Mouse (Mus musculus) MEL (cell line): ENCODE data around the gene Zzz3. TPM values are rescaled to one million over a fixed set of nuclear protein-coding genes. Genes with fewer than 3 reads are reported as not detected.

Experiments
- DNase-seq: peaks from one replicate; pipeline ENCODE4 v3.0.0; 2011; ENCODE audit warnings: low read depth, low spot score
- H3K27ac ChIP-seq: 2 replicates; pipeline ENCODE4 v1.5.1; 2012; ENCODE audit warnings: low read depth, mild to moderate bottlenecking, control low read depth, low read length, moderate library complexity; ENCODE audit not compliant: control insufficient read depth
- H3K27me3 ChIP-seq, 2 experiments: fragments of 150-350 bp in 1 of 2; sonication (generic) in 1 of 2; 2 replicates each; pipeline ENCODE4 v1.6.1; 2012; ENCODE audit warnings: low read length in 2 of 2, mild to moderate bottlenecking in 2 of 2, improper control_type of control experiment in 1 of 2, moderate library complexity in 1 of 2; ENCODE audit not compliant: insufficient read depth in 2 of 2, control insufficient read depth in 1 of 2
- H3K36me3 ChIP-seq, 2 experiments: 2 replicates each; pipeline ENCODE4 v1.6.1; 2012 to 2014; ENCODE audit warnings: low read length in 2 of 2, improper control_type of control experiment in 1 of 2, inconsistent platforms in 1 of 2, mild to moderate bottlenecking in 1 of 2; ENCODE audit not compliant: insufficient read depth in 2 of 2, control insufficient read depth in 1 of 2
- H3K4me1 ChIP-seq, 2 experiments: fragments of 150-350 bp in 1 of 2; sonication (generic) in 1 of 2; 2 replicates each; pipeline ENCODE4 v1.6.1; 2012; ENCODE audit warnings: low read length in 2 of 2, improper control_type of control experiment in 1 of 2, mild to moderate bottlenecking in 1 of 2; ENCODE audit not compliant: insufficient read depth in 2 of 2, control insufficient read depth in 1 of 2
- H3K4me3 ChIP-seq, 2 experiments: fragments of 150-350 bp in 1 of 2; sonication (generic) in 1 of 2; 2 replicates each; pipeline ENCODE4 v1.5.1; 2012; ENCODE audit warnings: low read depth in 2 of 2, low read length in 2 of 2, mild to moderate bottlenecking in 2 of 2, moderate library complexity in 2 of 2, control low read depth in 1 of 2, improper control_type of control experiment in 1 of 2; ENCODE audit not compliant: control insufficient read depth in 1 of 2, insufficient read depth in 1 of 2
- H3K79me2 ChIP-seq: 2 replicates; pipeline ENCODE4 v1.6.1; 2012; ENCODE audit warnings: mild to moderate bottlenecking, low read length, moderate library complexity; ENCODE audit not compliant: control insufficient read depth, poor library complexity, insufficient read depth
- H3K9ac ChIP-seq: 2 replicates; pipeline ENCODE4 v1.6.1; 2012; ENCODE audit warnings: low read depth, mild to moderate bottlenecking, control low read depth, low read length, moderate library complexity; ENCODE audit not compliant: control insufficient read depth, poor library complexity, severe bottlenecking
- H3K9me3 ChIP-seq: fragments of 150-350 bp; sonication (generic); replicated peaks from 2 replicates; pipeline ENCODE4 v1.6.1; 2012; ENCODE audit warnings: mild to moderate bottlenecking, low read length, improper control_type of control experiment, moderate library complexity; ENCODE audit not compliant: insufficient read depth
- BHLHE40 ChIP-seq: IDR thresholded peaks from 2 replicates; pipeline ENCODE4 v1.6.1; 2012; ENCODE audit warnings: low read depth, mild to moderate bottlenecking, inconsistent platforms, low read length, improper control_type of control experiment, borderline replicate concordance
- CHD1 ChIP-seq: IDR thresholded peaks from 2 replicates; pipeline ENCODE4 v1.6.1; 2012; ENCODE audit warnings: low read depth, mild to moderate bottlenecking, inconsistent platforms, low read length, improper control_type of control experiment
- CHD2 ChIP-seq: IDR thresholded peaks from 2 replicates; pipeline ENCODE4 v1.6.1; 2011; ENCODE audit warnings: low read length, improper control_type of control experiment
- E2F4 ChIP-seq: IDR thresholded peaks from 2 replicates; pipeline ENCODE4 v1.6.1; 2011; ENCODE audit warnings: low read depth, low read length, improper control_type of control experiment, borderline replicate concordance
- ELF1 ChIP-seq: IDR thresholded peaks from 2 replicates; pipeline ENCODE4 v1.6.1; 2014; ENCODE audit warnings: low read depth, mild to moderate bottlenecking, inconsistent platforms, low read length, improper control_type of control experiment, moderate library complexity
- EP300 ChIP-seq, 2 experiments: IDR thresholded peaks; 2 replicates each; pipeline ENCODE4 v1.6.1; 2011; ENCODE audit warnings: improper control_type of control experiment in 2 of 2, low read length in 2 of 2, low read depth in 1 of 2, mild to moderate bottlenecking in 1 of 2
- ETS1 ChIP-seq: IDR thresholded peaks from 2 replicates; pipeline ENCODE4 v1.6.1; 2012; ENCODE audit warnings: low read depth, mild to moderate bottlenecking, inconsistent platforms, low read length, improper control_type of control experiment, moderate library complexity
- GABPA ChIP-seq: IDR thresholded peaks from 2 replicates; pipeline ENCODE4 v1.6.1; 2012; ENCODE audit warnings: low read depth, mild to moderate bottlenecking, inconsistent platforms, low read length, improper control_type of control experiment, moderate library complexity
- HCFC1 ChIP-seq: IDR thresholded peaks from 2 replicates; pipeline ENCODE4 v1.6.1; 2012; ENCODE audit warnings: low read depth, mild to moderate bottlenecking, inconsistent platforms, low read length, improper control_type of control experiment, moderate library complexity
- JUND ChIP-seq: IDR thresholded peaks from 2 replicates; pipeline ENCODE4 v1.6.1; 2011; ENCODE audit warnings: low read depth, mild to moderate bottlenecking, improper control_type of control experiment, low read length
- KAT2A ChIP-seq: conservative IDR thresholded peaks from 2 replicates; pipeline ENCODE4 v1.6.1; 2012; ENCODE audit warnings: low read depth, low read length, improper control_type of control experiment, inconsistent platforms
- MAFK ChIP-seq: IDR thresholded peaks from 2 replicates; pipeline ENCODE4 v1.6.1; 2011; ENCODE audit warnings: low read depth, mild to moderate bottlenecking, low read length, improper control_type of control experiment, borderline replicate concordance
- MAX ChIP-seq: IDR thresholded peaks from 2 replicates; pipeline ENCODE4 v1.6.1; 2011; ENCODE audit warnings: low read length, improper control_type of control experiment
- MAZ ChIP-seq: IDR thresholded peaks from 2 replicates; pipeline ENCODE4 v1.6.1; 2012; ENCODE audit warnings: low read depth, mild to moderate bottlenecking, inconsistent platforms, low read length, improper control_type of control experiment
- MEF2A ChIP-seq: IDR thresholded peaks from 2 replicates; pipeline ENCODE4 v1.6.1; 2014; ENCODE audit warnings: low read depth, mild to moderate bottlenecking, inconsistent platforms, low read length, improper control_type of control experiment; ENCODE audit not compliant: poor library complexity, insufficient replicate concordance, severe bottlenecking; ENCODE audit errors: extremely low read depth
- MXI1 ChIP-seq: IDR thresholded peaks from 2 replicates; pipeline ENCODE4 v1.6.1; 2011; ENCODE audit warnings: mild to moderate bottlenecking, low read depth, low read length, improper control_type of control experiment
- MYC ChIP-seq: IDR thresholded peaks from 2 replicates; pipeline ENCODE4 v1.6.1; 2011; ENCODE audit warnings: low read depth, mild to moderate bottlenecking, low read length, improper control_type of control experiment, moderate library complexity
- NELFE ChIP-seq: IDR thresholded peaks from 2 replicates; pipeline ENCODE4 v1.6.1; 2011; ENCODE audit warnings: low read depth, low read length, improper control_type of control experiment
- NRF1 ChIP-seq: IDR thresholded peaks from 2 replicates; pipeline ENCODE4 v1.6.1; 2014; ENCODE audit warnings: low read depth, mild to moderate bottlenecking, inconsistent platforms, low read length, improper control_type of control experiment, moderate library complexity; ENCODE audit not compliant: poor library complexity, insufficient read depth, severe bottlenecking
- POLR2A ChIP-seq, 2 experiments: IDR thresholded peaks; 2 replicates each; pipeline ENCODE4 v1.6.1; 2011 to 2012; ENCODE audit warnings: low read length in 2 of 2, mild to moderate bottlenecking in 2 of 2, control low read depth in 1 of 2, improper control_type of control experiment in 1 of 2, low read depth in 1 of 2, moderate library complexity in 1 of 2; ENCODE audit not compliant: control insufficient read depth in 1 of 2, insufficient read depth in 1 of 2, poor library complexity in 1 of 2
- POLR2AphosphoS2 ChIP-seq: IDR thresholded peaks from 2 replicates; pipeline ENCODE4 v1.6.1; 2011; ENCODE audit warnings: low read length, improper control_type of control experiment
- POLR2AphosphoS5 ChIP-seq: IDR thresholded peaks from 2 replicates; pipeline ENCODE4 v1.6.1; 2012; ENCODE audit warnings: low read depth, borderline replicate concordance, mild to moderate bottlenecking, inconsistent platforms, low read length, moderate library complexity, mixed read lengths
- RAD21 ChIP-seq: IDR thresholded peaks from 2 replicates; pipeline ENCODE4 v1.6.1; 2011; ENCODE audit warnings: mild to moderate bottlenecking, low read depth, low read length, improper control_type of control experiment
- RCOR1 ChIP-seq: IDR thresholded peaks from 2 replicates; pipeline ENCODE4 v1.6.1; 2012; ENCODE audit warnings: low read depth, mild to moderate bottlenecking, inconsistent platforms, low read length, improper control_type of control experiment
- SIN3A ChIP-seq: IDR thresholded peaks from 2 replicates; pipeline ENCODE4 v1.6.1; 2012; ENCODE audit warnings: low read length, improper control_type of control experiment, inconsistent platforms
- SMC3 ChIP-seq: IDR thresholded peaks from 2 replicates; pipeline ENCODE4 v1.6.1; 2011; ENCODE audit warnings: low read depth, low read length, improper control_type of control experiment
- TAL1 ChIP-seq: IDR thresholded peaks from 2 replicates; pipeline ENCODE4 v1.6.1; 2012; ENCODE audit warnings: mild to moderate bottlenecking, inconsistent platforms, low read length, moderate library complexity, mixed read lengths
- TBP ChIP-seq: IDR thresholded peaks from 2 replicates; pipeline ENCODE4 v1.8.0; 2011; ENCODE audit warnings: low read depth, low read length, improper control_type of control experiment
- TCF12 ChIP-seq: IDR thresholded peaks from 2 replicates; pipeline ENCODE4 v1.6.1; 2014; ENCODE audit warnings: low read depth, mild to moderate bottlenecking, inconsistent platforms, low read length, improper control_type of control experiment, moderate library complexity
- UBTF ChIP-seq: IDR thresholded peaks from 2 replicates; pipeline ENCODE4 v1.6.1; 2012; ENCODE audit warnings: low read depth, mild to moderate bottlenecking, inconsistent platforms, low read length, improper control_type of control experiment, moderate library complexity, borderline replicate concordance; ENCODE audit not compliant: insufficient read depth
- USF1 ChIP-seq: IDR thresholded peaks from 2 replicates; pipeline ENCODE4 v1.6.1; 2014; ENCODE audit warnings: low read depth, mild to moderate bottlenecking, inconsistent platforms, low read length, improper control_type of control experiment, moderate library complexity
- USF2 ChIP-seq, 2 experiments: IDR thresholded peaks; 2 replicates each; pipeline ENCODE4 v1.6.1; 2011 to 2012; ENCODE audit warnings: improper control_type of control experiment in 2 of 2, low read length in 2 of 2, borderline replicate concordance in 1 of 2, inconsistent platforms in 1 of 2, low read depth in 1 of 2, mild to moderate bottlenecking in 1 of 2; ENCODE audit not compliant: insufficient read depth in 1 of 2
- ZC3H11A ChIP-seq: IDR thresholded peaks from 2 replicates; pipeline ENCODE4 v1.6.1; 2012; ENCODE audit warnings: low read depth, mild to moderate bottlenecking, inconsistent platforms, low read length, improper control_type of control experiment
- ZKSCAN1 ChIP-seq: IDR thresholded peaks from 2 replicates; pipeline ENCODE4 v1.6.1; 2012; ENCODE audit warnings: low read depth, mild to moderate bottlenecking, inconsistent platforms, low read length, improper control_type of control experiment, moderate library complexity
- ZMIZ1 ChIP-seq: IDR thresholded peaks from 2 replicates; pipeline ENCODE4 v1.6.1; 2012; ENCODE audit warnings: low read depth, mild to moderate bottlenecking, inconsistent platforms, low read length, improper control_type of control experiment, moderate library complexity
- ZNF384 ChIP-seq: IDR thresholded peaks from 2 replicates; pipeline ENCODE4 v1.6.1; 2012; ENCODE audit warnings: low read depth, mild to moderate bottlenecking, inconsistent platforms, low read length, improper control_type of control experiment
- polyA plus RNA-seq, 2 experiments: library from polyadenylated mRNA; stranded (reverse) in 1 of 2; unstranded in 1 of 2; fragments of >175 nt in 1 of 2; fragments of >200 nt in 1 of 2; gene quantifications; 2 replicates each; pipeline versions ENCODE4 v1.2.1 to v1.2.4; 2012; ENCODE audit warnings: low replicate concordance in 2 of 2, low read depth in 1 of 2; ENCODE audit not compliant: insufficient read length in 2 of 2, insufficient read depth in 1 of 2, missing spikeins in 1 of 2
- total RNA-seq: library from RNA; depleted of rRNA; stranded (reverse); fragments of 300-350 nt; gene quantifications from 2 replicates; pipeline ENCODE4 v1.2.3, GENCODE M21; 2012

Zzz3 gene
- total and polyA plus RNA-seq, 3 experiments = 46.1 to 507 (median 53.7) TPM

DNA sequence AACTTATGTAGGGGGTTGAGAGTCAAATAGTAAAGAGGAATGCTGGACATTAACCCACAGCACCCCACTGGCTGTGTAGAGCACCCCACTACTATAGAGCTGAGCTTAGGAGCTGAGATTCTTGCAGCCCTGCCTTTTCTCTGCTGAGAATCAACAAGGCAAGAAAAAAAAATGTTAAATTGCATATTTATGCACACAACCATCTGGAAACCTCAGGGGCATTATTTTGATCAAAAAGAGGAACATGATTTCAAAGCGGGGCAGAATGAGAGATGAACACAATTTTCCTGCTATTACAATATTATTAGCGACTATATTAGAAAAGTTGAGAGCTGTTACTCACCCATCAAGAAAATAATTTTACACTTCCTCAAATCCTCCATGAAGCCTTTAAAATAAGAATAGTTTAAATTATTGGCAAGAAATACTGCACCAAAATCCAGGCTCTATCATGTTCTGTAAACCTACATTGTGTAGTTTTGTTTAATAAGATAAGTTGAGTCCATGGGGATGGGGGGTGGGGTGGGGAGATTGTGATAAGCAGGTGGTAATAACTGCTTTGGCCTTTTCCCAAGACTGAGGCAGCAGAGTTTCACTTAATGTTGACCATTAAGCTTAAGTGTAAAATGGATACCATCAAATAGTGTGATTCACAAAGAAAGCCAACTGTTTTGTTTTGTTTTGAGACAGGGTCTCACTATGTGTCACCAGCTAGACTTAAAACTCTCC lies 103.9 kb downstream of the Zzz3 start:
- DNase-seq = peak; percentile 69
- peaks cover 15 to 18% of the 10 kb centered on the region in 2 experiments for H3K4me1 ChIP-seq
- peaks cover 0 to 16% of the 10 kb centered on the region in 2 experiments; a peak in 2 of 4 replicates for H3K36me3 ChIP-seq
- 0 out of 4 replicates have a peak overlapping the region, but pooled peaks of 1 of the 2 experiments have one; percentile 18 for H3K4me3 ChIP-seq
- H3K27ac ChIP-seq = peak overlapping the region; percentile 66
- H3K79me2 ChIP-seq = no peaks in the 10 kb centered on the region
- H3K9me3 ChIP-seq = no peaks in the 10 kb centered on the region
- H3K27me3 ChIP-seq = no peaks in the 10 kb centered on the region
- H3K9ac ChIP-seq = no peak overlapping the region
- no peak for TF ChIP-seq NELFE
- TF ChIP-seq RAD21 = no peak
- TF ChIP-seq POLR2AphosphoS5 = no peak
- no peak for TF ChIP-seq POLR2A (IDR thresholded peaks at IDR 0.05; ENCODE audit: control insufficient read depth in 1 of 2, insufficient read depth in 1 of 2, low read depth in 1 of 2, low read length in 2 of 2, poor library complexity in 1 of 2)
- peak; percentile 75 for TF ChIP-seq RCOR1
- TF ChIP-seq UBTF = no peak
- no peak for TF ChIP-seq USF2 (IDR thresholded peaks at IDR 0.05; ENCODE audit: borderline replicate concordance in 1 of 2, insufficient read depth in 1 of 2, low read depth in 1 of 2, low read length in 2 of 2)
- no peak for TF ChIP-seq TAL1
- TF ChIP-seq USF1 = no peak
- 0 out of 2 replicates have a peak, but pooled peaks have one; percentile 12 for TF ChIP-seq MAX
- TF ChIP-seq MYC = no peak
- no peak for TF ChIP-seq MAFK
- no peak for TF ChIP-seq KAT2A
- TF ChIP-seq SIN3A = peak; percentile 54
- no peak; the same call in 1 of the 2 replicates for TF ChIP-seq CHD1
- TF ChIP-seq TCF12 = peak; percentile 95
- TF ChIP-seq ZC3H11A = no peak
- no peak for TF ChIP-seq TBP
- peak; percentile 87 for TF ChIP-seq ZNF384
- peak; percentile 74 for TF ChIP-seq ETS1
- no peak for TF ChIP-seq HCFC1
- TF ChIP-seq POLR2AphosphoS2 = no peak
- TF ChIP-seq MEF2A = no peak
- no peak for TF ChIP-seq JUND
- TF ChIP-seq ZMIZ1 = no peak
- peak; percentile 13; the same call in 1 of the 2 replicates for TF ChIP-seq BHLHE40
- no peak for TF ChIP-seq SMC3
- TF ChIP-seq ELF1 = no peak
- peak; percentile 53 for TF ChIP-seq MXI1
- TF ChIP-seq E2F4 = no peak
- TF ChIP-seq GABPA = no peak
- TF ChIP-seq NRF1 = no peak
- TF ChIP-seq MAZ = 0 out of 2 replicates have a peak, but pooled peaks have one; percentile 38
- no peak for TF ChIP-seq ZKSCAN1
- TF ChIP-seq EP300 (IDR thresholded peaks at IDR 0.05; ENCODE audit: low read depth in 1 of 2, low read length in 2 of 2) = peak; percentile 85 to 93
- no peak for TF ChIP-seq CHD2
